Mouse (Mus musculus) E14TG2a.4 (cell line): ENCODE results near the gene Cdh13.

Experiments used
- CTCF ChIP-seq: conservative IDR thresholded peaks from 2 replicates; pipeline ENCODE4 v1.5.1; 2014; ENCODE audit warnings: low read length
- NANOG ChIP-seq: IDR thresholded peaks from 2 replicates; pipeline ENCODE4 v1.6.1; 2014; ENCODE audit warnings: borderline replicate concordance, low read length, mixed read lengths
- POU5F1 ChIP-seq: IDR thresholded peaks from 2 replicates; pipeline ENCODE4 v1.6.1; 2014; ENCODE audit warnings: low read length, borderline replicate concordance

DNA sequence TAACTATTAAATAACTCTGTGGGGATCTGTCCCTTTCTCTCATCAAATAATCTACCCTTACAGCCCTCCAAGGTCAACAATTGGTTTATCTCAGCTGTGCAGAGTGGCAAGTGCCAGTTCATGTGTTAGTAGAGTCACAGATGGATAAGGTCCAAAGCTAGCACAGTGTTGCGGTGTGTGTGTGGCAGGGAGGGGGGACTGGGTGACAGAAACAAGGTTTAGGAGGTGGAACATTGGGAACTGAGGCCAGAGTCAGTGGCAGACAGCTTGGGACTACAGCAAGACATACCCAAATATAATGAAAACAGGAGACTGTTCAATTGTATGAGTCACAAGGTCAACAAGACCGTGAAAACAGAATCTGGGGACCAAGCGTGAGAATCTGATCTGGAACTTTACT, 171.7 kb downstream of the Cdh13 start:
- no peak for TF ChIP-seq CTCF
- no peak for TF ChIP-seq NANOG
- TF ChIP-seq POU5F1, result no peak
